Mouse (Mus musculus) adrenal gland, adult (tissue): Measurements from ENCODE around the gene Kars.

Experiments
- DNase-seq, 2 experiments: peaks; one replicate each; pipeline ENCODE4 v3.0.0; 2022 to 2023; ENCODE audit warnings: low spot score in 1 of 2; ENCODE audit not compliant: inconsistent age in 2 of 2

Gene Kars

DNA sequence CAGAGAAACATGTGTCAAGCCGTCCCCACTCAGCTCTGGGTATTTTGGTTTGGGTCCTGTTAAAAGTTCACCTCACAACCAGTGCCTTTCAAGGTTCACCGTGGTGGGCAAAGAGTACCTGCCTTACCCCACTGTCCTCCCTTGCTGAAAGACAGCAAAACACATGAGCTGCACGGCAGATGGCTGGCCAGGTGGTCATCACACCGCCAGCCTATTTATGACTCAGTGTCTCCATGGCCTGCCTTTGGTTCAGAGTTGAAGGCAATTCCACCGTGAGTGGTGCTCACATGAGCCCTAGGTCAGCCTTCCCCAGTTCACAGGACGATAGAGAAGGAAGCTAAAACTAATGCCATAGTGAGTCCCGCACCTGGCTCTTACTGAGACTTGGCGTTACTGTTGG, 63.2 kb downstream of the Kars start:
- DNase-seq: no peak

DNA sequence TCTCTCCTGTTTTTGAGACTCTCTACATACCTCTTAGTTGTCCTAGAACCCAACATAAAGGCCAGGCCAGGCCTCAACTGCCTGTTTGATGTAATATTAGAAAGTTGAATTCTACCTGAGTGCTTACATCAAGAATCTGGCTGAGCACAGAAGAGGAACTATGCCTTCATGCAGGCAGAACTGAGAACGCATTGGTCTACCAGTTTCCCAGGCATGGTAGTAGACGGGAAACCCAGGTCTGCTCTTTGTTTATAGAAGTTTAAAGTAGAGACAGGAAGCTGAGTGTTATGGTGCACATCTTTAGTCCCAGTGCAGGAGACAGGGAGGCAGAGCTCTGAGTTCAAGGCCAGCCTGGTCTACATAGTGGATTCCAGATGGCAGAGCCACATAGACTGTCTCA, 64.0 kb downstream of the Kars start:
- no peak for DNase-seq

DNA sequence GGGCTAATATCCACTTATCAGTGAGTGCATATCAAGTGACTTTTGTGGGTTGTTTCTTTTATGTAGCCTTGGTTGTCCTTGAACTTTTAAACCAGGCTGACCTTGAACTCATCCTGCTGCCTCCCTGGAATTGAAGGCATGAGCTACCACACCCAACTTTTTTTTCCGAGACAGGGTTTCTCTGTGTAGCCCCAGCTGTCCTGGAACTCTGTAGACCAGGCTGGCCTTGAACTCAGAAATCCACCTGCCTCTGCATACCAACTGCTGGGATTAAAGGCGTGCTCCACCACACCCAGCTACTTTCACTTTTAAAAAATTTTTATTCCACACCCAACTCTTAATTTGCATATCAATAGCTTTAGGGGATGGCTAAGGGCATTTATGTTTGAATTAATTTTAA, 67.6 kb downstream of the Kars start:
- no peak for DNase-seq
